Mouse (Mus musculus): ENCODE measurements around the gene Ube2v1.

GRCm38 (mm10) chr2:167585273-167585672 lies 46.6 kb downstream of the Ube2v1 start:
- no peak for TF ChIP-seq CTCF (IDR thresholded peaks at IDR 0.05)
- TF ChIP-seq EP300 (IDR thresholded peaks at IDR 0.05), result no peak
